Mouse (Mus musculus): ENCODE data around the gene Atg3. TPM values are rescaled to one million over a fixed set of nuclear protein-coding genes. Genes with fewer than 3 reads are reported as not detected.

Gene Atg3
- polyA plus RNA-seq (2012; ENCODE audit: low replicate concordance) = 16.9 and 32.1 TPM in 2 replicates

DNA sequence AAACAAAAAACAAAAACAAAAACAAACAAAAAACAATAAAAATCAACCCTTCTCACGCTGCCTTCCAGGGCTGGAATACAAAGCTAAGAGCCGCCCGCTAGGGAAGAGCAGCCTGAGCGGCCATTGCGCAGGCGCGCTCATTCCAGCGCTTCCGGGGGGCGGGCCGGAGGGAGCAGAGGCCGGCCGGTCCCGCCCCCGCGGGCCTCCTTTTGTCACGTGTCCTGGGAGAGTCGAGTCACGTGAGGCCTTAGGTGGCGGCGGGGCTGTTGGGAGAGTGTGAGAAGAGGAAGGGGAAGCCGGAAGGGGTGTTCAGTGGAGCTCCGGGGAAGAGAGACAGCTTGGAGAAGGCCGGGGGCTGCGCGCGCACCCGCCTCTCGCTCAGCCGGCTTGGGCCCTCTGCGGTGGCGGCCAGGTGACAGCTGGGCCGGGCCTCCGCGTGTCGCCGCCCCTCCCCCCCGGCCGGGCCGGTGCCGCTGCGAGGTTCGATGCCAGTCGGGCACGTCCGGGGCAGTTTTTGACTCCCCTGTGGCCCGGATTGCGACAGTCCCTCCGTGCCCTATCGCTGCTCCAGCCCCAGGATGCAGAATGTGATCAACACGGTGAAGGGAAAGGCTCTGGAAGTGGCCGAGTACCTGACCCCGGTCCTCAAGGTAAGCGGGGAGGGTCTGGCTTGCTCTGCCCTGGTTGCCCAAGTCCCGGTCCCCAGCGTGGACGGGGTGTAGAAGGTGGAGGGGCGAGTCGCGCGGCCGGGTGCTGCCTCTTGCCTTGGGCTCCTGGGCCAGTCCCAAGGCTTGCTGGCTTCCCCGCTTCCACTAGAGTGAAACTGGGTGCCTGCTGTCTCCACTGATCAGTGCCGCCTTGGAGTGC lies at the start of gene Atg3, which contains the start of gene Slc35a5:
TSS of gene Atg3 (plus strand) at position 264 of the 867 bp plus-strand sequence.
TSS of gene Slc35a5 (minus strand) at position 185 of the 867 bp plus-strand sequence.

DNA sequence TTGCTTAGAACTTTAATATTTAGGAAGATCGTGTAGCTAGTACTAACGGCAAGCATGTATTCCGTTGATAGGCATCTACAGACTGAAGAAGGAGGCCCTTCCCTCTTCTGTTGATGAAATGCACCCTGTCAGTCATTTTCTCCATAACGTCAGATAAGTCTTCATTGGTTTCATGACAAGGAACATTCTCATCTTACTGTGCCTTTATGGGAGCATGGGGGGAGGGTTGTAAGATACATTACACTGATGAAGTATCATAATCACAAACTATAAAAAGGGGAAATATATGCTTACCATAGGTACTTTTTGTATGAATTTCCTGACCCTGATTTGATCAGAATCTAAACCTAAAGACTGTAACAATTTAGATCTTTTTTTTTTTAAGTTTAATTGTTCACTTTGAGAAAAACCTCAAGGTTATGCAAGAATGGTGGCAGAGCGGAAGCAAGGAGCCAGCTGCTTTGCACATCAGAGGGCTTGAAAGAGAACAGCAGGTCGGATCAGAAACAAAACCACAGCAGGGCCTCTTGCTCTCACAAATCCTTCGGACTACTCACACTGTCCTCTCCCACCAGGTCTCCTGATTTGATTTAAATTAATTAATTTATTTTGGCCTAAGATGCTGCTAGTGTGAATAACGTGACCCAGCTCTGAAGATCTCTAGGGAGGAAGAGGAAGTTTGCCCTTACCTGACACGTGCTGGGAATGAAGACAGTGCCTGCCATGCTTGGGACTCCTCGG lies 65.2 kb downstream of the Atg3 start, which contains the start of gene Btla:
TSS of gene Btla (plus strand) at position 668 of the 741 bp plus-strand sequence.

Other genes with a start within 250 kb of the Atg3 start
- 0.26 and 0.34 TPM in 2 replicates for gene Cd200r3, start 215.1 kb upstream of the Atg3 start, polyA plus RNA-seq (2012; ENCODE audit: low replicate concordance)
- gene Ccdc80, start 65.4 kb upstream of the Atg3 start, polyA plus RNA-seq (2012; ENCODE audit: low replicate concordance) = 0.29 and 0.68 TPM in 2 replicates
- 0.85 and 2.7 TPM in 2 replicates for gene Slc35a5, start 79 bp upstream of the Atg3 start, polyA plus RNA-seq (2012; ENCODE audit: low replicate concordance)
- gene Btla, start 65.5 kb downstream of the Atg3 start, polyA plus RNA-seq (2012; ENCODE audit: low replicate concordance) = 3.6 and 8.2 TPM in 2 replicates

Data from hematopoietic multipotent progenitor cell, adult 10-12 weeks (in vitro differentiated cells).